Mouse (Mus musculus) neutrophil, adult 65 days (primary cell): ENCODE data around the gene Fbn1. TPM values are rescaled to one million over a fixed set of nuclear protein-coding genes. Genes with fewer than 3 reads are reported as not detected.

Source experiments
- total RNA-seq: library from RNA; stranded (reverse); gene quantifications from 2 replicates; pipeline ENCODE4 v1.2.4, GENCODE M21; 2023

The Fbn1 gene
- total RNA-seq = 0.20 and 0.28 TPM in 2 replicates

DNA sequence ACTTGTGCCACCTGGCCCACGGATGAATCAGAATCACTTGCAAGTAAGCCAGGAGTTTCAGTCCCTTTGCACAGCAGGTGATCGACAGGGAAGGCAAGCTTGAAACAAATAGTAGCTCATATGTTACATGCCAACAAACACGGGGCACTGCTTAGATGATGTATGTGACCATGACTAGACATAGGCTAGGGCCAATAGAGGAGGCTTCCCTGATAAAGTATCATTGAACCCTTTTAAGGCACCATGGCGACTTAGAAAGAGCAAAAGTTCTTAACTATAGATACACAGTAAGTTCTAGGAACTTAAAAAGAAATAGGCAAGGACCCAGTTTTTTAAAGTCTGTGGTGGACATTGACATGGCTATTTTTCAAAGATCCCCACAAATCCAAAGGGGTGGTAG, at the start of gene Fbn1:
Gene Fbn1, minus strand, starts transcription at position 101 of the 400 bp plus-strand sequence.

GRCm38 (mm10) chr2:125505006-125505745, 2.6 kb downstream of the Fbn1 start, which contains the start of gene Gm9913:
Gene Gm9913 (plus strand): TSS chr2:125505089.

Other genes with a start within 250 kb of the Fbn1 start
- not detected in 2 replicates for gene Gm9913, start 2.9 kb downstream of the Fbn1 start, total RNA-seq
- 12.9 and 20.0 TPM in 2 replicates for gene Cep152, start 117.1 kb upstream of the Fbn1 start, total RNA-seq
- gene Eid1, start 165.1 kb upstream of the Fbn1 start, total RNA-seq = 25.2 and 28.8 TPM in 2 replicates
- gene Shc4, start 216.2 kb upstream of the Fbn1 start, total RNA-seq = 0.20 TPM in 1 of 2 replicates, not detected in the other